Mouse (Mus musculus) limb, embryonic 12.5 days (tissue): ENCODE results near the gene Nav1. TPM values are rescaled to one million over a fixed set of nuclear protein-coding genes. Genes with fewer than 3 reads are reported as not detected.
A peak's percentile ranks its signal among the peaks of the same experiment; 100 is the strongest.

ENCODE experiments used
- ATAC-seq: fragments of 200-750 bp; cut with Nextera tagmentation; 2 replicates; pipeline ENCODE4 v1.8.0; 2017; ENCODE audit warnings: low read depth, moderate TSS enrichment; ENCODE audit not compliant: insufficient number of reproducible peaks, insufficient read depth, low FRiP score, low TSS enrichment
- H3K27ac ChIP-seq: fragments of 300-500 bp; sonication (generic); 2 replicates; pipeline ENCODE4 v1.5.1; 2016; ENCODE audit warnings: mild to moderate bottlenecking, moderate library complexity
- H3K27me3 ChIP-seq: fragments of 300-500 bp; sonication (generic); 2 replicates; pipeline ENCODE4 v1.6.1; 2016; ENCODE audit warnings: mild to moderate bottlenecking, moderate library complexity
- H3K36me3 ChIP-seq: fragments of 300-500 bp; sonication (generic); 2 replicates; pipeline ENCODE4 v1.6.1; 2016; ENCODE audit warnings: mild to moderate bottlenecking, moderate library complexity
- H3K4me1 ChIP-seq: fragments of 300-500 bp; sonication (generic); replicated peaks from 2 replicates; pipeline ENCODE4 v1.6.1; 2016
- H3K4me2 ChIP-seq: fragments of 300-500 bp; sonication (generic); 2 replicates; pipeline ENCODE4 v1.6.1; 2016; ENCODE audit warnings: mild to moderate bottlenecking, moderate library complexity
- H3K4me3 ChIP-seq: fragments of 300-500 bp; sonication (generic); replicated peaks from 2 replicates; pipeline ENCODE4 v1.5.1; 2016; ENCODE audit warnings: mild to moderate bottlenecking
- H3K9ac ChIP-seq: fragments of 300-500 bp; sonication (generic); replicated peaks from 2 replicates; pipeline ENCODE4 v1.6.1; 2016; ENCODE audit warnings: mild to moderate bottlenecking, moderate library complexity
- H3K9me3 ChIP-seq: fragments of 300-500 bp; sonication (generic); 2 replicates; pipeline ENCODE4 v1.6.1; 2016; ENCODE audit warnings: mild to moderate bottlenecking, moderate library complexity
- WGBS: fragments of 180-500 bp; shearing (Covaris S2); methylation state at CpG from one replicate; pipeline ENCODE4 v1.1.7; 2016; 5-methylcytosine and 5-hydroxymethylcytosine counted together
- polyA plus RNA-seq: library from polyadenylated mRNA; unstranded; fragments of >200 nt; fragmentation: Nextera tagmentation; extraction: Ambion mirVana; gene quantifications from 2 replicates; pipeline ENCODE4 v1.2.1, GENCODE M21; 2016

Nav1 gene
- polyA plus RNA-seq, 1 experiment from 2014 or later = 17.1 TPM

GRCm38 (mm10) chr1:135544504-135545146, 62.5 kb downstream of the Nav1 start:
- WGBS = 45% methylated on average over 16 of the region's 16 CpGs
- Histone ChIP-seq H3K27ac (peak overlapping the region; percentile 41; the same call in 1 of the 2 replicates), H3K9me3 (no peaks in the 10 kb centered on the region), H3K4me3 (no peak overlapping the region), H3K4me1 (peaks cover 49% of the 10 kb centered on the region), H3K9ac (no peak overlapping the region), H3K36me3 (no peaks in the 10 kb centered on the region), H3K27me3 (no peaks in the 10 kb centered on the region), H3K4me2 (no peak overlapping the region)
- no peak for ATAC-seq

- H3K9me3 ChIP-seq = no peaks in the 10 kb centered on the region
- no peak overlapping the region for H3K4me3 ChIP-seq
- H3K27me3 ChIP-seq = no peaks in the 10 kb centered on the region
- WGBS = 36% methylated on average over 12 of the region's 12 CpGs
- ATAC-seq = no peak
- no peak overlapping the region for H3K4me2 ChIP-seq
- H3K27ac ChIP-seq = no peak overlapping the region
- peaks cover 40% of the 10 kb centered on the region for H3K4me1 ChIP-seq
- H3K9ac ChIP-seq = 0 out of 2 replicates have a peak overlapping the region, but pooled peaks have one; percentile 9
- H3K36me3 ChIP-seq = no peaks in the 10 kb centered on the region
Observed at GRCm38 (mm10) chr1:135542841-135543810, 64.0 kb downstream of the Nav1 start.

GRCm38 (mm10) chr1:135542080-135542479, 65.0 kb downstream of the Nav1 start:
- 87% methylated on average over 9 of the region's 9 CpGs for WGBS
- no peak overlapping the region for H3K9ac ChIP-seq
- no peak overlapping the region for H3K27ac ChIP-seq
- no peaks in the 10 kb centered on the region for H3K36me3 ChIP-seq
- H3K4me3 ChIP-seq = no peak overlapping the region
- ATAC-seq = no peak
- H3K4me2 ChIP-seq = no peak overlapping the region
- H3K4me1 ChIP-seq = peaks cover 40% of the 10 kb centered on the region
- no peaks in the 10 kb centered on the region for H3K9me3 ChIP-seq
- no peaks in the 10 kb centered on the region for H3K27me3 ChIP-seq

- H3K4me3 ChIP-seq = no peak overlapping the region
- ATAC-seq = peak; percentile 71; the same call in 1 of the 2 replicates
- peaks cover 31% of the 10 kb centered on the region for H3K4me1 ChIP-seq
Observed at GRCm38 (mm10) chr1:135540270-135540669, 66.8 kb downstream of the Nav1 start.

GRCm38 (mm10) chr1:135538441-135539265, 68.4 kb downstream of the Nav1 start:
- peaks cover 25% of the 10 kb centered on the region for H3K4me1 ChIP-seq
- H3K27ac ChIP-seq = no peak overlapping the region
- no peak overlapping the region for H3K4me3 ChIP-seq
- H3K4me2 ChIP-seq = no peak overlapping the region
- 0 out of 2 replicates have a peak, but pooled peaks cover 3% of the 10 kb centered on the region for H3K36me3 ChIP-seq
- no peak for ATAC-seq
- 85% methylated on average over 12 of the region's 12 CpGs for WGBS
- H3K9ac ChIP-seq = no peak overlapping the region
- no peaks in the 10 kb centered on the region for H3K9me3 ChIP-seq
- no peaks in the 10 kb centered on the region for H3K27me3 ChIP-seq

More at GRCm38 (mm10) chr1:135540270-135540669, 66.8 kb downstream of the Nav1 start:
- H3K36me3 ChIP-seq = 0 out of 2 replicates have a peak, but pooled peaks cover 3% of the 10 kb centered on the region
- H3K27ac ChIP-seq = no peak overlapping the region
- no peaks in the 10 kb centered on the region for H3K27me3 ChIP-seq
- no peak overlapping the region for H3K4me2 ChIP-seq
- no peak overlapping the region for H3K9ac ChIP-seq
- no peaks in the 10 kb centered on the region for H3K9me3 ChIP-seq
- 29% methylated on average over 4 of the region's 4 CpGs for WGBS

- H3K9me3 ChIP-seq = no peaks in the 10 kb centered on the region
- 96% methylated on average over 7 of the region's 7 CpGs for WGBS
- no peak overlapping the region for H3K4me3 ChIP-seq
- no peak overlapping the region for H3K4me2 ChIP-seq
- H3K9ac ChIP-seq = no peak overlapping the region
- H3K27me3 ChIP-seq = no peaks in the 10 kb centered on the region
- ATAC-seq = no peak
- 0 out of 2 replicates have a peak, but pooled peaks cover 10% of the 10 kb centered on the region for H3K4me1 ChIP-seq
- no peak overlapping the region for H3K27ac ChIP-seq
- H3K36me3 ChIP-seq = peaks cover 11% of the 10 kb centered on the region; the same call in 1 of the 2 replicates
Observed at GRCm38 (mm10) chr1:135536822-135537221, 70.3 kb downstream of the Nav1 start.

GRCm38 (mm10) chr1:135536326-135536725, 70.8 kb downstream of the Nav1 start:
- 65% methylated on average over 2 of the region's 2 CpGs for WGBS
- ATAC-seq = no peak
- H3K4me3 ChIP-seq = no peak overlapping the region
- H3K4me2 ChIP-seq = no peak overlapping the region
- no peaks in the 10 kb centered on the region for H3K27me3 ChIP-seq
- 0 out of 2 replicates have a peak, but pooled peaks cover 10% of the 10 kb centered on the region for H3K4me1 ChIP-seq
- no peak overlapping the region for H3K9ac ChIP-seq
- no peak overlapping the region for H3K27ac ChIP-seq
- peaks cover 13% of the 10 kb centered on the region; the same call in 1 of the 2 replicates for H3K36me3 ChIP-seq
- H3K9me3 ChIP-seq = no peaks in the 10 kb centered on the region

- H3K27me3 ChIP-seq = no peaks in the 10 kb centered on the region
- ATAC-seq = no peak
- WGBS = 27% methylated on average over 4 of the region's 4 CpGs
- H3K4me2 ChIP-seq = no peak overlapping the region
- H3K36me3 ChIP-seq = peaks cover 13% of the 10 kb centered on the region; the same call in 1 of the 2 replicates
- H3K27ac ChIP-seq = no peak overlapping the region
- no peak overlapping the region for H3K4me3 ChIP-seq
- H3K9ac ChIP-seq = no peak overlapping the region
- no peaks in the 10 kb centered on the region for H3K9me3 ChIP-seq
- H3K4me1 ChIP-seq = 0 out of 2 replicates have a peak, but pooled peaks cover 10% of the 10 kb centered on the region
Observed at GRCm38 (mm10) chr1:135535256-135535655, 71.8 kb downstream of the Nav1 start.

- no peak overlapping the region for H3K27ac ChIP-seq
- H3K4me2 ChIP-seq = no peak overlapping the region
- 0 out of 2 replicates have a peak, but pooled peaks cover 7% of the 10 kb centered on the region for H3K4me1 ChIP-seq
- no peaks in the 10 kb centered on the region for H3K27me3 ChIP-seq
- no peak overlapping the region for H3K9ac ChIP-seq
- H3K9me3 ChIP-seq = no peaks in the 10 kb centered on the region
- WGBS = 41% methylated on average over 4 of the region's 4 CpGs
- H3K4me3 ChIP-seq = no peak overlapping the region
- H3K36me3 ChIP-seq = peaks cover 13% of the 10 kb centered on the region; the same call in 1 of the 2 replicates
- ATAC-seq = no peak
Observed at GRCm38 (mm10) chr1:135534782-135535181, 72.3 kb downstream of the Nav1 start.

- 0 out of 2 replicates have a peak, but pooled peaks cover 7% of the 10 kb centered on the region for H3K4me1 ChIP-seq
- no peaks in the 10 kb centered on the region for H3K27me3 ChIP-seq
- H3K36me3 ChIP-seq = peaks cover 13% of the 10 kb centered on the region; the same call in 1 of the 2 replicates
- H3K27ac ChIP-seq = no peak overlapping the region
- no peaks in the 10 kb centered on the region for H3K9me3 ChIP-seq
- ATAC-seq = no peak
- H3K4me3 ChIP-seq = no peak overlapping the region
- 87% methylated on average over 4 of the region's 4 CpGs for WGBS
- H3K9ac ChIP-seq = no peak overlapping the region
- no peak overlapping the region for H3K4me2 ChIP-seq
Observed at GRCm38 (mm10) chr1:135534070-135534469, 73.0 kb downstream of the Nav1 start.
